Mouse (Mus musculus) heart, postnatal 25 days (tissue): ENCODE measurements around the gene Adgrg1. TPM values are rescaled to one million over a fixed set of nuclear protein-coding genes. Genes with fewer than 3 reads are reported as not detected.

ENCODE experiments used
- DNase-seq: peaks from one replicate; pipeline ENCODE4 v3.0.0; 2022; ENCODE audit warnings: low spot score
- intact Hi-C: fragments of 180-260 bp; cut with DNase I; formaldehyde crosslinking; loops from one replicate; pipeline ENCODE4 v1.15.1; 2025
- total RNA-seq, 2 experiments: library from RNA; stranded (reverse); gene quantifications; 2 replicates each; pipeline ENCODE4 v1.2.3; 2021

Adgrg1 gene
- total RNA-seq, 2 experiments from 2014 or later = 38.6 to 48.7 TPM

GRCm38 (mm10) chr8:94992996-94993724 lies 18.6 kb downstream of the Adgrg1 start:
- no peak for DNase-seq
- intact Hi-C loops = no loop called here

- intact Hi-C loops = no loop called here
Observed at GRCm38 (mm10) chr8:94994006-94994405, 19.5 kb downstream of the Adgrg1 start.

GRCm38 (mm10) chr8:94994510-94994909 lies 20.0 kb downstream of the Adgrg1 start:
- intact Hi-C loops = no loop called here

More at GRCm38 (mm10) chr8:94994006-94994405, 19.5 kb downstream of the Adgrg1 start:
- DNase-seq = no peak

GRCm38 (mm10) chr8:94995336-94995893 lies 20.9 kb downstream of the Adgrg1 start:
- no peak for DNase-seq

More at GRCm38 (mm10) chr8:94994510-94994909, 20.0 kb downstream of the Adgrg1 start:
- DNase-seq = no peak

GRCm38 (mm10) chr8:94996037-94996436 lies 21.5 kb downstream of the Adgrg1 start:
- DNase-seq = no peak
- intact Hi-C loops = no loop called here

More at GRCm38 (mm10) chr8:94995336-94995893, 20.9 kb downstream of the Adgrg1 start:
- intact Hi-C loops = no loop called here

GRCm38 (mm10) chr8:94996899-94997856 lies 22.6 kb downstream of the Adgrg1 start:
- intact Hi-C loops = no loop called here
- DNase-seq = no peak

GRCm38 (mm10) chr8:94997857-94998243 lies 23.3 kb downstream of the Adgrg1 start:
- no peak for DNase-seq
- intact Hi-C loops = no loop called here

GRCm38 (mm10) chr8:94998431-94998830 lies 23.9 kb downstream of the Adgrg1 start:
- DNase-seq = no peak
- intact Hi-C loops = no loop called here

- intact Hi-C loops = no loop called here
Observed at GRCm38 (mm10) chr8:94999004-94999403, 24.5 kb downstream of the Adgrg1 start.

GRCm38 (mm10) chr8:94999956-95000355 lies 25.4 kb downstream of the Adgrg1 start:
- DNase-seq = peak; percentile 64
- intact Hi-C loops = loop anchor here (5.0 kb wide), 1 partner anchor 77 kb away; no protein-coding TSS in a partner anchor

More at GRCm38 (mm10) chr8:94999004-94999403, 24.5 kb downstream of the Adgrg1 start:
- peak; percentile 70 for DNase-seq

GRCm38 (mm10) chr8:95000684-95001083 lies 26.1 kb downstream of the Adgrg1 start:
- DNase-seq = peak; percentile 68
- intact Hi-C loops = loop anchor here (1.0 to 5.0 kb wide), 2 partner anchors 50 to 77 kb away; no protein-coding TSS in a partner anchor

GRCm38 (mm10) chr8:95001165-95001564 lies 26.6 kb downstream of the Adgrg1 start:
- intact Hi-C loops = loop anchor here (1.0 to 5.0 kb wide), 2 partner anchors 51 to 76 kb away; no protein-coding TSS in a partner anchor
- DNase-seq = no peak

- intact Hi-C loops = loop anchor here (1.0 to 5.0 kb wide), 2 partner anchors 51 to 76 kb away; no protein-coding TSS in a partner anchor
- peak; percentile 68 for DNase-seq
Observed at GRCm38 (mm10) chr8:95001655-95002054, 27.1 kb downstream of the Adgrg1 start.

GRCm38 (mm10) chr8:95002089-95002655 lies 27.6 kb downstream of the Adgrg1 start:
- no peak for DNase-seq
- intact Hi-C loops = loop anchor here (5.0 kb wide), 1 partner anchor 75 kb away; no protein-coding TSS in a partner anchor

- intact Hi-C loops = no loop called here
- DNase-seq = no peak
Observed at GRCm38 (mm10) chr8:95012442-95012919, 37.9 kb downstream of the Adgrg1 start.

GRCm38 (mm10) chr8:95015866-95016265 lies 41.3 kb downstream of the Adgrg1 start:
- no peak for DNase-seq
- intact Hi-C loops = no loop called here

GRCm38 (mm10) chr8:95016684-95017083 lies 42.1 kb downstream of the Adgrg1 start:
- no peak for DNase-seq
- intact Hi-C loops = no loop called here

GRCm38 (mm10) chr8:95017451-95017850 lies 42.9 kb downstream of the Adgrg1 start, which contains the start of gene Adgrg3:
TSS of gene Adgrg3 (plus strand) at chr8:95017692.
- intact Hi-C loops = no loop called here
- DNase-seq = no peak

- intact Hi-C loops = no loop called here
- no peak for DNase-seq
Observed at GRCm38 (mm10) chr8:95017969-95018635, 43.6 kb downstream of the Adgrg1 start.
